Mouse (Mus musculus) stomach, postnatal 0 days (tissue): ENCODE results near the gene Krt84. TPM values are rescaled to one million over a fixed set of nuclear protein-coding genes. Genes with fewer than 3 reads are reported as not detected.

Experiments
- ATAC-seq: fragments of 200-750 bp; cut with Nextera tagmentation; 2 replicates; pipeline ENCODE4 v1.8.0; 2017; ENCODE audit not compliant: low FRiP score, low TSS enrichment
- DNase-seq: peaks from one replicate; pipeline ENCODE4 v3.0.0-alpha.2; 2016; ENCODE audit warnings: low spot score
- H3K27ac ChIP-seq: fragments of 300-500 bp; sonication (generic); replicated peaks from 2 replicates; pipeline ENCODE4 v1.5.1; 2014; ENCODE audit warnings: mild to moderate bottlenecking, control low read depth
- H3K27me3 ChIP-seq: fragments of 300-500 bp; sonication (generic); 2 replicates; pipeline ENCODE4 v1.6.1; 2014; ENCODE audit warnings: low read length; ENCODE audit not compliant: control insufficient read depth, insufficient read depth
- H3K36me3 ChIP-seq: fragments of 300-500 bp; sonication (generic); 2 replicates; pipeline ENCODE4 v1.6.1; 2014; ENCODE audit warnings: low read length, mixed read lengths; ENCODE audit not compliant: control insufficient read depth, insufficient read depth
- H3K4me1 ChIP-seq: fragments of 300-500 bp; sonication (generic); replicated peaks from 2 replicates; pipeline ENCODE4 v1.6.1; 2014; ENCODE audit warnings: antibody characterized with exemption; ENCODE audit not compliant: control insufficient read depth, insufficient read depth
- H3K4me2 ChIP-seq: fragments of 300-500 bp; sonication (generic); replicated peaks from 2 replicates; pipeline ENCODE4 v1.6.1; 2014; ENCODE audit warnings: low read depth, mild to moderate bottlenecking, control low read depth, moderate library complexity
- H3K4me3 ChIP-seq: fragments of 300-500 bp; sonication (generic); 2 replicates; pipeline ENCODE4 v1.5.1; 2014; ENCODE audit warnings: low read depth, low read length, control low read depth
- H3K9ac ChIP-seq: fragments of 300-500 bp; sonication (generic); 2 replicates; pipeline ENCODE4 v1.6.1; 2014; ENCODE audit warnings: mild to moderate bottlenecking, low read length, control low read depth, mixed read lengths
- H3K9me3 ChIP-seq: fragments of 300-500 bp; sonication (generic); 2 replicates; pipeline ENCODE4 v1.6.1; 2016; ENCODE audit warnings: low read length; ENCODE audit not compliant: control insufficient read depth
- CTCF ChIP-seq: IDR thresholded peaks from 2 replicates; pipeline ENCODE4 v1.5.1; 2016; ENCODE audit warnings: antibody characterized with exemption, low read depth, mild to moderate bottlenecking, moderate library complexity
- EP300 ChIP-seq: optimal IDR thresholded peaks from 2 replicates; pipeline ENCODE3; 2016; ENCODE audit warnings: antibody characterized with exemption
- WGBS: fragments of 180-500 bp; shearing (Covaris S2); extraction: QIAGEN DNeasy Blood & Tissue Kit; methylation state at CpG from one replicate; pipeline ENCODE4 v1.1.7; 2014; 5-methylcytosine and 5-hydroxymethylcytosine counted together
- polyA plus RNA-seq: library from polyadenylated mRNA; unstranded; fragments of >200 nt; fragmentation: Nextera tagmentation; extraction: Ambion mirVana; gene quantifications from 2 replicates; pipeline ENCODE4 v1.2.1, GENCODE M21; 2015

Gene Krt84
- polyA plus RNA-seq, 1 experiment from 2014 or later, result 0.10 TPM

- Histone ChIP-seq H3K4me3 (no peak overlapping the region), H3K9ac (no peak overlapping the region)
- WGBS, result 13% methylated on average over 7 of the region's 7 CpGs
Measured at GRCm38 (mm10) chr15:101558034-101558646, 25.5 kb upstream of the Krt84 start.

DNA sequence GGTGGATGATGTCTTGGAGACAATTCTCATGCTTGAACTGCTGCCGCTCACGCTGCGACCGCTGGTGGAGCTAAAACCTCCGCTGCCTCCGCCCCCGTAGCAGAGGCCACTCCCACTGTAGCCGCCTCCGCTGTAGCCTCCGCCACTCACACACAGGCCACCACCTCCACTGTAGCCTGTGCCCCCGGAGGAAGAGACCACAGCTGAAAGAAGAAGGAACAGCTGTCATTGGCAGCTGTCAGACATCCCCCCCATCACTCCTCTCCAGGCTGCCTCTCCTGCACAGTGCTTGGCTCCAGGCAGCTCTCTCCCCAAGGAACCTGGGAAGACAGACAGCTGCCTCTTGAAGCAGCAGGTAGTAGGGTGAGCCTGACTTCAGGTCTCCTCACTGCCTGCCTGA, 20.5 kb upstream of the Krt84 start:
- ATAC-seq (peak; percentile 57; the same call in 1 of the 2 replicates), DNase-seq (peak; percentile 51)
- no peak overlapping the region for H3K9ac ChIP-seq
- no peaks in the 10 kb centered on the region for H3K36me3 ChIP-seq
- H3K4me3 ChIP-seq, result no peak overlapping the region
- H3K4me2 ChIP-seq, result no peak overlapping the region
- 0 out of 2 replicates have a peak, but pooled peaks cover 5% of the 10 kb centered on the region for H3K4me1 ChIP-seq
- WGBS, result 0% methylated on average over 11 of the region's 11 CpGs
- no peak overlapping the region for H3K27ac ChIP-seq
- TF ChIP-seq CTCF, result peak; percentile 37; the same call in 1 of the 2 replicates
- TF ChIP-seq EP300, result no peak
- H3K9me3 ChIP-seq, result no peaks in the 10 kb centered on the region
- no peaks in the 10 kb centered on the region for H3K27me3 ChIP-seq

More at GRCm38 (mm10) chr15:101558034-101558646, 25.5 kb upstream of the Krt84 start:
- no peak overlapping the region for H3K27ac ChIP-seq
- H3K36me3 ChIP-seq, result no peaks in the 10 kb centered on the region
- no peak overlapping the region for H3K4me2 ChIP-seq
- no peaks in the 10 kb centered on the region for H3K27me3 ChIP-seq
- no peak for TF ChIP-seq EP300
- no peak for TF ChIP-seq CTCF
- DNase-seq, result no peak
- H3K9me3 ChIP-seq, result no peaks in the 10 kb centered on the region
- no peaks in the 10 kb centered on the region for H3K4me1 ChIP-seq
- ATAC-seq, result no peak

DNA sequence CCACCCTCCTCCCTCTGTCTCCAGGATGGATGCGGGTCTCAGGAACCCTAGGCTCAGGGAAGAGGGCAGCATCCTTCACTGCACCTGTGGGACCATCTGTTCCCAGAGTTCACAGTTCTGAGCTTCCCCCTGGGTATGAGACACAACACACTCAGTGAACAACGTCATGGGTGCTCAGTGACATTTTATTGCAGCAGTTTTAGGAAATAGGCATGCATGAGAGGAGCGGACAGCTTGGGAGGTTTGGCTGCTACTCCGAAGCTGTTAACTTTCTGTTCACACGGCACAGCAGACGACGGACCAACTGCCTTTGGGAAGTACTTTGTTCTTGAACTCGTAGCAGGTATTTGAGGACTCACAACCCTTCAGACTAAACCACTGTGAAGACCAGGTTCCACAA, 19.6 kb upstream of the Krt84 start:
- H3K36me3 ChIP-seq, result no peaks in the 10 kb centered on the region
- H3K4me1 ChIP-seq, result 0 out of 2 replicates have a peak, but pooled peaks cover 5% of the 10 kb centered on the region
- H3K27ac ChIP-seq, result no peak overlapping the region
- TF ChIP-seq EP300, result no peak
- no peak for TF ChIP-seq CTCF
- no peak for DNase-seq
- H3K4me3 ChIP-seq, result no peak overlapping the region
- H3K4me2 ChIP-seq, result no peak overlapping the region
- H3K9ac ChIP-seq, result no peak overlapping the region
- no peaks in the 10 kb centered on the region for H3K9me3 ChIP-seq
- WGBS, result 77% methylated on average over 7 of the region's 8 CpGs
- H3K27me3 ChIP-seq, result no peaks in the 10 kb centered on the region
- no peak for ATAC-seq

DNA sequence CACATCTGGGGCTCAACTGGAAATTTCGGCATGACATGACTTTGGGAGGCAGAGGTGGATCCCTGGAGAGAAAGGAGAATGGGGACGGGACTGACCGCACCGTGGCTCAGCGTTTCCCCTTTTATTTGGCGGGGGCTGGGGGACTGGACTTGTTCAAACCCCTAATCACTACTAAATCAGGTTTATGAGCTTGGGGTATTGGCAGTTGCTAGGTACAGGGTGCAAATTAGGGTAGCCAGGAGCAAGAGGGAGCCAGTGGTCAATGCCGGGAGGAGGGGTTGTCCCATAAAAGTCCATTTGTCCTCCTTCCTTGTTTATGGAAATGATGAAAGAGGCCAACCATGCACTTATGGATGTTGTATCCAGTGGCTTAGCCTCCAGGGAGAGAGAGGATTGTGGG, 17.9 kb upstream of the Krt84 start, which contains the start of gene Krt82:
Gene Krt82, minus strand, starts transcription at position 101 of the 400 bp plus-strand sequence.
- Histone ChIP-seq H3K27ac (no peak within 1 kb of the TSS), H3K4me1 (0 out of 2 replicates have a peak, but pooled peaks cover 5% of the 10 kb centered on the region), H3K27me3 (no peaks in the 10 kb centered on the region), H3K9ac (no peak within 1 kb of the TSS), H3K9me3 (no peaks in the 10 kb centered on the region), H3K4me2 (no peak within 1 kb of the TSS), H3K36me3 (no peaks in the 10 kb centered on the region), H3K4me3 (no peak within 1 kb of the TSS)
- ATAC-seq (no peak), DNase-seq (no peak)
- TF ChIP-seq EP300 (no peak), CTCF (no peak)
- WGBS, result 82% methylated on average over 7 of the region's 7 CpGs

GRCm38 (mm10) chr15:101544478-101544877, 11.9 kb upstream of the Krt84 start:
- Histone ChIP-seq H3K9ac (no peak overlapping the region), H3K36me3 (no peaks in the 10 kb centered on the region), H3K27ac (no peak overlapping the region), H3K9me3 (no peaks in the 10 kb centered on the region), H3K4me1 (no peaks in the 10 kb centered on the region), H3K27me3 (no peaks in the 10 kb centered on the region), H3K4me2 (no peak overlapping the region), H3K4me3 (no peak overlapping the region)
- 59% methylated on average over 3 of the region's 3 CpGs for WGBS
- no peak for TF ChIP-seq EP300
- no peak for TF ChIP-seq CTCF
- ATAC-seq (no peak), DNase-seq (no peak)

DNA sequence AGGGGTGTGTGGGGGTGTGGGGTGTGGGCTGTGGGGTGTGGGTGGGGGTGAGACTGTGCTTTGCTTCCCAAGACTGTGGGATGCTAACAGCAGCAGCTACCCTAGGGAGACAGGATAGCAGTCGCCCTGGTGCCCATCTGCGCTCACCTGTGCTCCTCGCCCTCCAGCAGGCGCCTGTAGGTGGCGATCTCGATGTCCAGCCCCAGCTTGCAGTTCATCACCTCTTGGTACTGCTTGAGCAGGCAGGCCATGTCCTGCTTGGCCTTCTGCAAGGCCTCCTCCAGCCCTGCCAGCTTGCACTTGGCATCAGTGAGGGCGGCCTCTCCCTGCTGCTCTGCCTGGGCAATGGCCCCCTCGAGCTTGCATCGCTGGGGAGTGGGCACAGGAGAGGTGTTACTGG, 9.9 kb upstream of the Krt84 start:
- no peak for ATAC-seq

More for the DNA sequence above, 9.9 kb upstream of the Krt84 start:
- Histone ChIP-seq H3K27me3 (no peaks in the 10 kb centered on the region), H3K27ac (no peak overlapping the region), H3K4me3 (no peak overlapping the region), H3K4me2 (no peak overlapping the region), H3K4me1 (no peaks in the 10 kb centered on the region), H3K9ac (no peak overlapping the region), H3K36me3 (no peaks in the 10 kb centered on the region), H3K9me3 (no peaks in the 10 kb centered on the region)
- DNase-seq, result peak; percentile 27
- 60% methylated on average over 9 of the region's 9 CpGs for WGBS
- TF ChIP-seq CTCF (peak; percentile 49; the same call in 1 of the 2 replicates), EP300 (no peak)
